Mouse (Mus musculus) liver, embryonic 11.5 days (tissue): ENCODE measurements around the gene Zbp1. TPM values are rescaled to one million over a fixed set of nuclear protein-coding genes. Genes with fewer than 3 reads are reported as not detected.

Experiments
- ATAC-seq: fragments of 200-750 bp; cut with Nextera tagmentation; replicated peaks from 2 replicates; pipeline ENCODE4 v1.8.0; 2017; ENCODE audit warnings: moderate number of reproducible peaks, mild to moderate bottlenecking, moderate TSS enrichment, moderate library complexity; ENCODE audit not compliant: low FRiP score
- DNase-seq: peaks from one replicate; pipeline ENCODE4 v3.0.0-alpha.2; 2017; ENCODE audit warnings: low spot score
- H3K27ac ChIP-seq: fragments of 300-500 bp; sonication (generic); 2 replicates; pipeline ENCODE4 v1.5.1; 2014; ENCODE audit warnings: mild to moderate bottlenecking, low read depth, low read length, control low read depth
- H3K27me3 ChIP-seq: fragments of 300-500 bp; sonication (generic); replicated peaks from 2 replicates; pipeline ENCODE4 v1.6.1; 2014; ENCODE audit warnings: low read length, mixed read lengths; ENCODE audit not compliant: control insufficient read depth, insufficient read depth
- H3K36me3 ChIP-seq: fragments of 300-500 bp; sonication (generic); 2 replicates; pipeline ENCODE4 v1.6.1; 2014; ENCODE audit warnings: mild to moderate bottlenecking, low read length, moderate library complexity, mixed read lengths; ENCODE audit not compliant: control insufficient read depth, insufficient read depth
- H3K4me1 ChIP-seq: fragments of 300-500 bp; sonication (generic); replicated peaks from 2 replicates; pipeline ENCODE4 v1.6.1; 2014; ENCODE audit warnings: low read length, mixed read lengths; ENCODE audit not compliant: control insufficient read depth, insufficient read depth
- H3K4me2 ChIP-seq: fragments of 300-500 bp; sonication (generic); 2 replicates; pipeline ENCODE4 v1.6.1; 2014; ENCODE audit warnings: mild to moderate bottlenecking, control low read depth, moderate library complexity
- H3K4me3 ChIP-seq: fragments of 300-500 bp; sonication (generic); 2 replicates; pipeline ENCODE4 v1.5.1; 2014; ENCODE audit warnings: low read depth, low read length, control low read depth
- H3K9ac ChIP-seq: fragments of 300-500 bp; sonication (generic); 2 replicates; pipeline ENCODE4 v1.6.1; 2014; ENCODE audit warnings: low read depth, low read length, control low read depth
- H3K9me3 ChIP-seq: fragments of 300-500 bp; sonication (generic); 2 replicates; pipeline ENCODE4 v1.6.1; 2016; ENCODE audit warnings: low read length, inconsistent platforms, mixed read lengths; ENCODE audit not compliant: control insufficient read depth
- WGBS: fragments of 180-500 bp; shearing (Covaris S2); extraction: QIAGEN DNeasy Blood & Tissue Kit; methylation state at CpG from one replicate; pipeline ENCODE4 v1.1.7; 2014; 5-methylcytosine and 5-hydroxymethylcytosine counted together
- polyA plus RNA-seq: library from polyadenylated mRNA; unstranded; fragments of >200 nt; fragmentation: Nextera tagmentation; extraction: Ambion mirVana; gene quantifications from 2 replicates; pipeline ENCODE4 v1.2.1, GENCODE M21; 2014

The Zbp1 gene
- polyA plus RNA-seq, 1 experiment from 2014 or later = not detected

GRCm38 (mm10) chr2:173181901-173182300 lies 36.8 kb downstream of the Zbp1 start:
- peaks cover 12% of the 10 kb centered on the region; the same call in 1 of the 2 replicates for H3K27me3 ChIP-seq
- no peak overlapping the region for H3K4me3 ChIP-seq
- DNase-seq (peak; percentile 24), ATAC-seq (no peak)
- no peak overlapping the region for H3K4me2 ChIP-seq
- H3K36me3 ChIP-seq = no peaks in the 10 kb centered on the region
- H3K9ac ChIP-seq = no peak overlapping the region
- H3K9me3 ChIP-seq = no peaks in the 10 kb centered on the region
- 83% methylated on average over 7 of the region's 7 CpGs for WGBS
- H3K4me1 ChIP-seq = no peaks in the 10 kb centered on the region
- H3K27ac ChIP-seq = no peak overlapping the region

- peak; percentile 11 for DNase-seq
- no peaks in the 10 kb centered on the region for H3K36me3 ChIP-seq
- H3K27me3 ChIP-seq = peaks cover 12% of the 10 kb centered on the region; the same call in 1 of the 2 replicates
Observed at GRCm38 (mm10) chr2:173181486-173181885, 37.2 kb downstream of the Zbp1 start.

GRCm38 (mm10) chr2:173180721-173181388 lies 37.9 kb downstream of the Zbp1 start:
- Histone ChIP-seq H3K27me3 (peaks cover 12% of the 10 kb centered on the region; the same call in 1 of the 2 replicates), H3K4me1 (no peaks in the 10 kb centered on the region), H3K4me2 (no peak overlapping the region), H3K4me3 (no peak overlapping the region), H3K36me3 (no peaks in the 10 kb centered on the region), H3K27ac (no peak overlapping the region), H3K9me3 (no peaks in the 10 kb centered on the region), H3K9ac (no peak overlapping the region)
- ATAC-seq (no peak), DNase-seq (peak; percentile 21)
- WGBS = 78% methylated on average over 11 of the region's 11 CpGs

More at GRCm38 (mm10) chr2:173181486-173181885, 37.2 kb downstream of the Zbp1 start:
- H3K4me2 ChIP-seq = no peak overlapping the region
- no peak overlapping the region for H3K4me3 ChIP-seq
- no peak overlapping the region for H3K9ac ChIP-seq
- ATAC-seq = no peak
- H3K4me1 ChIP-seq = no peaks in the 10 kb centered on the region
- H3K27ac ChIP-seq = no peak overlapping the region
- H3K9me3 ChIP-seq = no peaks in the 10 kb centered on the region
- WGBS = 62% methylated on average over 4 of the region's 5 CpGs

- no peak overlapping the region for H3K4me3 ChIP-seq
- H3K4me1 ChIP-seq = no peaks in the 10 kb centered on the region
- ATAC-seq (no peak), DNase-seq (peak; percentile 19)
- H3K36me3 ChIP-seq = no peaks in the 10 kb centered on the region
- H3K27ac ChIP-seq = no peak overlapping the region
- H3K9ac ChIP-seq = no peak overlapping the region
- H3K27me3 ChIP-seq = peaks cover 12% of the 10 kb centered on the region; the same call in 1 of the 2 replicates
- no peaks in the 10 kb centered on the region for H3K9me3 ChIP-seq
- no peak overlapping the region for H3K4me2 ChIP-seq
- 73% methylated on average over 4 of the region's 4 CpGs for WGBS
Observed at GRCm38 (mm10) chr2:173180026-173180425, 38.7 kb downstream of the Zbp1 start.

GRCm38 (mm10) chr2:173179046-173179445 lies 39.7 kb downstream of the Zbp1 start:
- Histone ChIP-seq H3K4me3 (no peak overlapping the region), H3K36me3 (no peaks in the 10 kb centered on the region), H3K27me3 (peaks cover 12% of the 10 kb centered on the region; the same call in 1 of the 2 replicates), H3K27ac (no peak overlapping the region), H3K4me1 (peaks cover 4% of the 10 kb centered on the region; the same call in 1 of the 2 replicates), H3K9me3 (no peaks in the 10 kb centered on the region), H3K4me2 (no peak overlapping the region), H3K9ac (no peak overlapping the region)
- peak; percentile 28 for DNase-seq
- WGBS = 68% methylated on average over 7 of the region's 7 CpGs
- no peak for ATAC-seq

- H3K4me1 ChIP-seq = peaks cover 6% of the 10 kb centered on the region; the same call in 1 of the 2 replicates
- 84% methylated on average over 8 of the region's 8 CpGs for WGBS
- no peak overlapping the region for H3K9ac ChIP-seq
- no peak overlapping the region for H3K4me3 ChIP-seq
- H3K27ac ChIP-seq = no peak overlapping the region
- no peak overlapping the region for H3K4me2 ChIP-seq
- DNase-seq (no peak), ATAC-seq (no peak)
- peaks cover 12% of the 10 kb centered on the region; the same call in 1 of the 2 replicates for H3K27me3 ChIP-seq
- no peaks in the 10 kb centered on the region for H3K9me3 ChIP-seq
- H3K36me3 ChIP-seq = no peaks in the 10 kb centered on the region
Observed at GRCm38 (mm10) chr2:173177951-173178350, 40.8 kb downstream of the Zbp1 start.

GRCm38 (mm10) chr2:173177481-173177880 lies 41.2 kb downstream of the Zbp1 start:
- Histone ChIP-seq H3K36me3 (no peaks in the 10 kb centered on the region), H3K9ac (no peak overlapping the region), H3K4me3 (no peak overlapping the region), H3K27me3 (peaks cover 14% of the 10 kb centered on the region), H3K9me3 (no peaks in the 10 kb centered on the region), H3K4me1 (peaks cover 6% of the 10 kb centered on the region; the same call in 1 of the 2 replicates), H3K4me2 (no peak overlapping the region), H3K27ac (no peak overlapping the region)
- WGBS = 63% methylated on average over 5 of the region's 5 CpGs
- DNase-seq = peak; percentile 29
- no peak for ATAC-seq

- DNase-seq (no peak), ATAC-seq (no peak)
- H3K27me3 ChIP-seq = peaks cover 28% of the 10 kb centered on the region
- no peak overlapping the region for H3K9ac ChIP-seq
- no peak overlapping the region for H3K4me3 ChIP-seq
- H3K4me2 ChIP-seq = no peak overlapping the region
- 85% methylated on average over 5 of the region's 5 CpGs for whole genome bisulfite sequencing
- peaks cover 10% of the 10 kb centered on the region; the same call in 1 of the 2 replicates for H3K4me1 ChIP-seq
- no peak overlapping the region for H3K27ac ChIP-seq
- H3K9me3 ChIP-seq = no peaks in the 10 kb centered on the region
- H3K36me3 ChIP-seq = no peaks in the 10 kb centered on the region
Observed at GRCm38 (mm10) chr2:173175703-173176102, 43.0 kb downstream of the Zbp1 start.

GRCm38 (mm10) chr2:173174569-173174968 lies 44.2 kb downstream of the Zbp1 start:
- Histone ChIP-seq H3K9ac (no peak overlapping the region), H3K27me3 (peaks cover 28% of the 10 kb centered on the region), H3K4me2 (peak overlapping the region; percentile 59), H3K27ac (no peak overlapping the region), H3K4me1 (peaks cover 10% of the 10 kb centered on the region; the same call in 1 of the 2 replicates), H3K36me3 (no peaks in the 10 kb centered on the region), H3K4me3 (no peak overlapping the region), H3K9me3 (no peaks in the 10 kb centered on the region)
- peak; percentile 36 for DNase-seq
- WGBS = 40% methylated on average over 1 of the region's 1 CpGs
- no peak for ATAC-seq
